Mouse (Mus musculus): ENCODE measurements around the gene Olfr263. TPM values are rescaled to one million over a fixed set of nuclear protein-coding genes. Genes with fewer than 3 reads are reported as not detected.
A peak's percentile ranks its signal among the peaks of the same experiment; 100 is the strongest.
"Not testable (repeated sequence)": the region's sequence is repeated elsewhere in the genome, so short reads cannot be mapped to it uniquely, and the experiment has no call there.

The Olfr263 gene
- not detected for total RNA-seq (2021)
- long read RNA-seq, experiment 1, result 0 reads
- long read RNA-seq, experiment 2, result 0 reads

- intact Hi-C loops (cut with DNase I); H3K27ac ChIP-seq; DNase-seq; H3K4me3 ChIP-seq: not testable (repeated sequence)
Observed at GRCm38 (mm10) chr13:21129339-21129738, at the start of gene Olfr263. Gene Olfr263 (plus strand): TSS chr13:21129639.

GRCm38 (mm10) chr13:21082686-21083085 is 46.8 kb upstream of the Olfr263 start:
- no peak for DNase-seq
- H3K27ac ChIP-seq, result no peak overlapping the region
- intact Hi-C loops (cut with DNase I), result no loop called here
- H3K4me3 ChIP-seq, result no peak overlapping the region
- no peak for TF ChIP-seq CTCF (IDR thresholded peaks at IDR 0.05)

DNA sequence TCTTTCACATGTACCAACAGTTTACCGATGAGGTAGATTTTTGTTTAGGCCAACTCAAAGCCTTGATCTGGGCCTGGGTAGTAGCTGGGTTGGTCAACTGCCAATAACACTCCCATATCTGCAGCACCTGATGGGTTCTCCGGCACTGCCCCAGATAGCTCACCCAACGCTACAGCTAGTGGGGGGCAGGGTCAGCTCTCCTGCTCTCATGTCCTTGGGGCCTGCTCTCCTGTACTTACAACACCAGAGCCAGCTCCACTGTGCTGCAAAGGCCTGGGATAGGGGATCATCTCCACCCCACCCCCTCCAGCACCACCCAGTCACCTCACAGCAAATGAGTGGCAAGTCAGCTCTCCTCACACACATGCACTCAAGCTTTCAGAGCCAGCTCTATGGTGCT is 19.7 kb upstream of the Olfr263 start:
- no peak for DNase-seq
- H3K4me3 ChIP-seq, result no peak overlapping the region
- H3K27ac ChIP-seq, result no peak overlapping the region
- intact Hi-C loops (cut with DNase I), result no loop called here
- no peak for TF ChIP-seq CTCF (IDR thresholded peaks at IDR 0.05)

DNA sequence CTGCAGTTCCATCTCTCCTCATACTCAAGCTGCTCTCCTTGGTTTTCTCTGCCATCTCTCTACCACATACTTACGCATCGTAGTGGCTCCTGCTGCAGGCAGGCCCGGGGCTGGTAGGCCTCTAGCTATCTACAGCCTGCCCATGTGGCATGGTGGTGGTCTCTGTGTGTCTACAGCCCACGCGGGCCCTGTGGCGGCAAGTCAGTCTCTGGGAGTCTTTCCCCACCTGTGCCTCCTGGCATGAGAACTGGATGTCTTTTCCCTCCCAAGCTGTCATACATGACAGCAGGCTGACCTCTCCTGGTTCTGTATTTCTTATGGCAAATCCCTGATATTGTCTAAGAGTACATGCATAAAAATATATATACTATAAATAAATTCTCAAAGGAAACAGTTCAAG is 19.0 kb upstream of the Olfr263 start:
- no peak for DNase-seq
- Histone ChIP-seq H3K27ac (no peak overlapping the region), H3K4me3 (no peak overlapping the region)
- intact Hi-C loops (cut with DNase I), result no loop called here
- no peak for TF ChIP-seq CTCF (IDR thresholded peaks at IDR 0.05)

- H3K27ac ChIP-seq; intact Hi-C loops (cut with DNase I); H3K4me3 ChIP-seq; DNase-seq: not testable (repeated sequence)
Observed at GRCm38 (mm10) chr13:21111183-21111582, 18.3 kb upstream of the Olfr263 start, which contains the start of gene Olfr1369-ps1. Gene Olfr1369-ps1 (plus strand): TSS chr13:21111483.

DNA sequence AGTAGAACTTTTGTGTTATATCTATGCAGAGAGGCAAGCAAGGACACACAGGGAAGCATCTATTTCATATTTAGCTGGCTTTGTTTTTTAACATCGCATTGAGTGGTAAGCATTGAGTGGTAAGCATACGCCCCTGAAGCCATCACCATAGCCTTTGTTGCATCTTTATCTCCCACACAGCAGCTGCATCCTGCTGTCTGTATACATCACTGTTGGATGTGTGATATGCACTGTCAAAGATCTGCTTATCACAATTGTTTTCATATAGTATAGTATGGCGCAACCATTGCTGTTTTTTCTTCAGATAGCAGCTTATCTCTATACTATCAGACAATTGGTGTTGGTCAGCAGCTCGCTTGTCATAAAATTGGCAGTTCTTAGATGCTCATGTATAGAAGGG is 15.3 kb upstream of the Olfr263 start:
- no peak for DNase-seq
- intact Hi-C loops (cut with DNase I), result no loop called here
- H3K27ac ChIP-seq, result no peak overlapping the region
- no peak for TF ChIP-seq CTCF (IDR thresholded peaks at IDR 0.05)
- H3K4me3 ChIP-seq, result no peak overlapping the region

- DNase-seq, result no peak
- Histone ChIP-seq H3K27ac (no peak overlapping the region), H3K4me3 (no peak overlapping the region)
- no peak for TF ChIP-seq CTCF (IDR thresholded peaks at IDR 0.05)
- intact Hi-C loops (cut with DNase I), result no loop called here
Observed at GRCm38 (mm10) chr13:21142421-21142820, 13.0 kb downstream of the Olfr263 start.

DNA sequence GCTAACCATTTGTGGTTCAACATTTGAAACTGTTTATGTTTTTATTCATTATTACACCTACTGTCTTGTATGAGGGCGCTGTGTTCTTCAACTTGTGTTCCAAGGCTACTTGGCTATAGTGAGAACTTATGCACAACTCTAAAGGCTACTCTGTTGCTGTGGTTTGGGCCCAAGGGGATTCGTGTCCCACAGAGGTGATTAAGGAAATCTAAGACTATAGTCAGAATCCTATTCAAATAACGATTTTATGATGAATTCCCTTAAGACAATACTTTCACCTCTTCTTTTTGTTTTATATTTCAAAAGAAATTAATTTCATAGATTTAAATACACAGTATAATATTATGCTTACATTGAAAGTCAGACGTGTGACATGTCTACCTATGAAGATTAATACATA is 16.3 kb downstream of the Olfr263 start, which contains the start of gene Olfr1368:
Gene Olfr1368 (minus strand): TSS at position 101 of the 400 bp plus-strand sequence.
- Histone ChIP-seq H3K27ac (no peak within 1 kb of the TSS), H3K4me3 (no peak within 1 kb of the TSS)
- TF ChIP-seq CTCF (IDR thresholded peaks at IDR 0.05), result no peak
- intact Hi-C loops (cut with DNase I), result no loop called here
- DNase-seq, result no peak

- intact Hi-C loops (cut with DNase I), result loop anchor here (5.0 kb wide), 1 partner anchor 844 kb away; no protein-coding TSS in a partner anchor
- no peak for DNase-seq
- H3K27ac ChIP-seq, result no peak overlapping the region
- TF ChIP-seq CTCF (IDR thresholded peaks at IDR 0.05), result no peak
- no peak overlapping the region for H3K4me3 ChIP-seq
Observed at GRCm38 (mm10) chr13:21155888-21156287, 26.4 kb downstream of the Olfr263 start.

DNA sequence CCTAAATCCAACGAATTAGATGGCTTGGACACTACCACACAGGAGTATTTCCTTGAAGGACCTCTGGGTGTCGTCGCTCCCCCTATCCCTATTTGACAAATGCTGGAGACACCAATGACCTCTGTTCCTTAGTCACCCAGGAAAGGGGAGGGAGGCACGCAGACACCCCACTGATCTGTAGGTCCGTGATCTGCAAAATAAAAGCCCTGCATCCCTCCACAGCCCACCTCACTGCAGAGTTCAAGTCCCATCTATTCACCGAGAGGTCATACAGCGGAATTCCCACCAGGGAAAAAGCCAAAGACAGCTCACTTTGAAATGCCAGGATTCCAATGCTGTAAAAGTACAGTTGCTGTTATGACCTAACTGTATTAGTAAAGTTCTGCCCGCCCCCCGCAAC is 28.6 kb downstream of the Olfr263 start:
- TF ChIP-seq CTCF (IDR thresholded peaks at IDR 0.05), result no peak
- no peak overlapping the region for H3K27ac ChIP-seq
- intact Hi-C loops (cut with DNase I), result loop anchor here (2.0 to 5.0 kb wide), 2 partner anchors 117 to 846 kb away; no protein-coding TSS in a partner anchor
- no peak for DNase-seq
- H3K4me3 ChIP-seq, result peak overlapping the region; percentile 78

DNA sequence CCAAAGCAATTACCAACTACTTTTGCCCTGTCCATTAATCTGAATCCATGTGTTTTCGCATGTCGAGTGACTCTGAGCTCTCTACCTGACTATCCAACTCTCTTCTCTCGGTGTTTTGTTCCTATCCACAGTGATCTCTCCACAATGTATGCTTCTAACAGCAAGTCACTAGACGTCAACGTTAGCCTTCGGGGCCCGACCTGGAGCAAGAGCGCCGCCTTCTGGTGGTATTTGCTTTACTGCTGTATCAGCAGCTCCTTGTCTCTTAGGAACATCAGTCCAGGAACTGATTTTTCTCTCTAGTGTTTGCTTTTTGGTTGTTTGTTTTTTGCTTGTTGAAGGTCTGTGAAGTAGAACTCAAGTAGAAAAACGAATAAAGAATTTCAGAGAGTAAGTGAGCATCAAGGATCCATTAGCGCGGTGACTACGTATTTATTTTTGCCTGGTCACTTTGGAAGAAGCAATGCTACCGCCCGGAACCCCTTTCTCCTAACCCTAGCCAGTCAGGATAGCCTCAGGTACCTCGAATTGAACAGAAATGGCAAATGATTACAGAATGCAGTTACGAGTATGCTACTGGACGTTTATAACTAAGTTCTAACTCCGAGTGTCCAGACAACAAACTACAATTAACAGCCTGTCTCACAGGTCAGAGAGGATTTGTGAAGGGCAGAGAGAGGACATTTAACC is 29.5 kb downstream of the Olfr263 start:
- intact Hi-C loops (cut with DNase I), result loop anchor here (2.0 to 5.0 kb wide), 2 partner anchors 116 to 847 kb away; no protein-coding TSS in a partner anchor
- Histone ChIP-seq H3K27ac (peak overlapping the region; percentile 56), H3K4me3 (peak overlapping the region; percentile 78)
- peak; percentile 87 for TF ChIP-seq CTCF (IDR thresholded peaks at IDR 0.05)
- peak; percentile 88 for DNase-seq

DNA sequence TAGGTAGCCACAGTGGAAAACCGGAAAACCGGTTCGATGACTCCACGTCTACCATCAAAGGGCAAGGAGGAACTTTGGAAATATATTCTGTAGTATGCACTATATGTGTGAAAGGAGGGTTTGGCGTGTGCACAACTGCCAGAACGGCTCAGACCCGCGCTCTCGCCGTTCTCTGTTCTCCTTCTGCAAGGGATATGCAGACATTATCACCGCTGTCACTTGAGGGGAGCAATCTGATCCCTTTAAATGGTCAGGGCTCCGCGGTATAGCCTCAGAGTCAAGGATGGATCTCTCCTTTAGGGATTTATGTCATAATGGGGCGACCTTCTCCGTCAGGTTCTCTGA is 30.0 kb downstream of the Olfr263 start:
- peak overlapping the region; percentile 56 for H3K27ac ChIP-seq
- no peak for TF ChIP-seq CTCF (IDR thresholded peaks at IDR 0.05)
- H3K4me3 ChIP-seq, result peak overlapping the region; percentile 78
- intact Hi-C loops (cut with DNase I), result loop anchor here (2.0 to 5.0 kb wide), 2 partner anchors 115 to 847 kb away; no protein-coding TSS in a partner anchor
- peak; percentile 23 for DNase-seq

DNA sequence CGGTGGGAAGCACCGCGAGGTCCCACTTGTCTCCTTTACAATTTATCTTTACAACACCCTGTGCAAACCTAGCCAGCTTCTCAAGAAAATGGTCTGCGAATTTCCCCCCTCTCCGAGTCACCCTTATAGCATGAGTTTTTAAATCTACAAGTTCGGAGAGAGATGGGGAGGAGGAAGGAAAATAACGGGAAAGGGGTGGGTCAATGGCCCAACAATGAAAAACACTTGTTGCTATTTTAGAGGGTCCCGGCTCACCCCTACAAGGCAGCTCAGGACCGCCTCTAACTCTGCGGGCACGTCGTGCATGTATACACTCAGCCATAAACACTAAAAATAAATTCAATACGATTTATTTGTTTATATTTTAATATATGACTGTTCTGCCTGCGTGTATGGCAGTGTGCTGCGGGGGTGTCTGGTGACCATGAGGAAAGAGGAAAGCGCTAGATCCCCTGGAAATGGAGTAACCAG is 30.6 kb downstream of the Olfr263 start:
- H3K27ac ChIP-seq, result peak overlapping the region; percentile 56
- DNase-seq, result no peak
- intact Hi-C loops (cut with DNase I), result loop anchor here (2.0 kb wide), 1 partner anchor 39 kb away; no protein-coding TSS in a partner anchor
- TF ChIP-seq CTCF (IDR thresholded peaks at IDR 0.05), result no peak
- H3K4me3 ChIP-seq, result peak overlapping the region; percentile 78
